Mouse (Mus musculus) layer of hippocampus, adult 9-10 months (tissue): ENCODE data around the gene Mettl7a2.

Experiments
- DNase-seq: peaks from one replicate; pipeline ENCODE4 v3.0.0; 2022; ENCODE audit warnings: low spot score

The Mettl7a2 gene

DNA sequence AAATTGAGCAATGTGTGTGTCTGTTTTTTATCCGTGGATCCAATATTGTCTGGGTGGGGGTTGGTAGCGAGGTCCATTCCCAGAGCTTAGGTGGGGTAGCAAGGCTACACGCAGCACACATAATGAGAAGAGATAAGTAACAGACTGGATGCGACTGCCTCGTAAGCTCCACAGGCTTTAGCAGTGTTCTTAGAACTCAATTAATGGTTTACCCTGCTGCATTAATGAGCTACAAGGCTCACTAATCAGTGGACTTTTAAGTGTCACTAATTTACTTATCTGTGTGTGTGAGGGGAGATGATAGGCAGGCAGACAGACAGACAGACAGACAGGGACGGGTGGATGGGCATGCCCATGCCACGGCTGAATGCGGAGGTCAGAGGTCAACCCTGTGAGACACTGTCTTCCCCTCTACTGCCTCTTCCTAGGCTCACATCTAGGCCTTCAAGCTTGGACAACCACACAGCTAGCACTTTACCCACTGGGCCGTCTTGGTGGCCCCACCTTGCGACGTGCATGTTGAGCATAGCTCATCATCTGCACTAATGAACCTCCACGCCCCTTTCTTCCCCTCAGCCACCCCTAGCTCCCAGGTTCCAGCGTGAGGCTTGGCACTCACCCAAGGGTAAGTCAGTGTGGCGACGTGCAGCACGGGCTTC, 47.7 kb downstream of the Mettl7a2 start:
- no peak for DNase-seq

DNA sequence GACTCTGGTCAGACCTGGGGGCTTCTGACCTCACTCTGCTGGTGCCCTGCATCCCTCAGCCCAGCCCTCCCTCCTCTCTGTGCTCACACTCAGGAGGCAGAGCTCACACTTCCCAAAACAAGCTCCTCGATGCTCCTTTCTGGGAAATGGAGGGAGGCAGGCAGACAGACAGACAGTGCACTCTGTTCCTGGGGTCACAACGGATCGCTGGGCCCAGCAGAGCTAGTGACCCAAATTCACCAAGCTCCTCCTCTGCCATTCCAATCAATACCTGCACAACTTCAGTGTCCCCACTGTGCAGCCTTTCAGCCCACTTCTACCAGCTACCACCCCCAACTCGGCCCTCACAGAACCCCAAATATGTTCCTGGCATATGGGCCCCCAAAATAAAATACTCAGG, 48.8 kb downstream of the Mettl7a2 start:
- no peak for DNase-seq

DNA sequence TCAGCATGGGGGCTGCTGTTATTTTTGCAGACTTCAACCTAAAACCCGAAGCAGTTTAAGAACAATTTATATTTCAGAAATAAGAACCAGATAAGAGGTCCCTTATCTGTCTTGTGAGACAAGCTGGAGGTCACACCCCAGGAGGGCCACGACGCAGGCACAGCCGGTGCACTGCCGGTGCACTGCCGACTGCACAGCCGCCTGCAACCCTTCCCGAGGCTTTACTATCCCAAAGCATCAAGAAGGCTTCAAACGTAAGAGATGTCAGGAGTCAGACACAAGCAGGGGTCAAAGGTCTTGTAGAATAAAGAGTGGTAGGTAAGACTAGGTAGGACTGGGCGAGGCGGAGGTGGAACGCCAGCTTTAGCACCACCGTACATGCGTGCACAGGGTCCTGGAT, 49.3 kb downstream of the Mettl7a2 start:
- DNase-seq: no peak

DNA sequence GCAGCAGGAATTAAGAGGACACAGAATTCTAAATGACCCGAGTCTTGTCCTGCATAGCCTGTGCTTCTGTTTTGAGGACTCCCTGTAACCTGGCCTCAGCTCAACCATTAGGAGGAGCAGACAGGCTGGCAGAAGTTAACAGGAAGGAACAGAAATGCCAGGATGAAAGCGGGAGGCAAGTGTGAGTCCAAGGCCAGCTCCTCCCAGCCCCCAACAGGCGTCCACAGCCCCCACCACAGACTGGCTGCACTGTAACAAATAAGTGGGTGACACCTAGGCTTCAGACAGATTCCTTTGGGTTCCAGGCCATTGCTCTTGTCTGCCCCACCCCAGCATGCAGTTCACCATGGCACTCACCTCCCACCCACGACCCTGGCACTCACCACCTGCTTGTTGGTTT, 49.8 kb downstream of the Mettl7a2 start:
- no peak for DNase-seq

DNA sequence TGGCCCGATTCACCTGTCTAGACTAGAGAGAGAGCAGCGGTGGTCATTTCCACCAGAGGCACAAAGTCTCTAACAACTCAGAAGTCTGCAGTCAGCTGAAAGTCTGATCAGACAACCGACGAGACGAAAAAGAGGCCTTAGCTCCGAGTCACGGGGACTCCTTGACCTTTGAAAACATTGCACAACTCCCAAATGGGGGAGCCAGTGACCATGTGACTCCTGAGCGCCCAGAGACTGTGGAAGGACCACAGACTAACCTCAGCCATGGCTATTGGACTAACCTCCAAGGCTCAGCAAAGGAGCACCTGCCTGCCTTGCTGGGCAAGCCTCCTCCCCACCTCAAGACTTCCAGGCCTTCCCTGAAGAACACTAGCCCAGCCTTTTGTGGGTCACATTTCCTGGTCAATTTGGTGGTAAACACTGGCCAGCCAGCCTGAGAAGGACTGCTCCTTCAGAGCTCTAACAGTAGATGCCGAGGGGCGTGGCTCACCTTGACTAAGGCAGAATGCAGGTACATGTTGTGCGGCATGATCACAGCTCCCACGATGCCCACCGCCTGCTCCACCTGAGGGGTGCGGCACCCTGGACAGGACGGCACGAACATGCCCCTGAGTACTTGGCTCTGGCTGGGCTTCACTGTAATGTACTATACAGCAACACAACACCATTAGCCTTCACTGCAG, 50.5 kb downstream of the Mettl7a2 start:
- no peak for DNase-seq

DNA sequence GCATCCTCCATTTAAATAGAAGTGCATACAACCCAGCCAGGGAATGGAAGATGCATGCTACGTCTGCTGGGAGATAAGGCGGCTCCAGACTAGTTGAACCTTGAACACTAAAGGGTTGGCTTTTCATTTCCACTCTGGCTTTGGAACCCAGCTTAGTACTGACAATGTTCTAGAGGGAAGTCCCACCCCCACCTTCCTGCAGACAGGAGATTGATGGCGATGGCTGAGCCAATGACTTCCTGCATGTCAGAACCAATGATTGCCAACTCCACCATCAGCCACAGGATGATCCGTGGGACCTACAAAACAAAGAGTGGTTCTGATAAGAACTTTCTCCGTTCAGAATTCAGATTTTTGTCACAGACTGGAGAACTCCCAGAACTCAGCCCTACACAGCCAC, 53.1 kb downstream of the Mettl7a2 start:
- DNase-seq: no peak

DNA sequence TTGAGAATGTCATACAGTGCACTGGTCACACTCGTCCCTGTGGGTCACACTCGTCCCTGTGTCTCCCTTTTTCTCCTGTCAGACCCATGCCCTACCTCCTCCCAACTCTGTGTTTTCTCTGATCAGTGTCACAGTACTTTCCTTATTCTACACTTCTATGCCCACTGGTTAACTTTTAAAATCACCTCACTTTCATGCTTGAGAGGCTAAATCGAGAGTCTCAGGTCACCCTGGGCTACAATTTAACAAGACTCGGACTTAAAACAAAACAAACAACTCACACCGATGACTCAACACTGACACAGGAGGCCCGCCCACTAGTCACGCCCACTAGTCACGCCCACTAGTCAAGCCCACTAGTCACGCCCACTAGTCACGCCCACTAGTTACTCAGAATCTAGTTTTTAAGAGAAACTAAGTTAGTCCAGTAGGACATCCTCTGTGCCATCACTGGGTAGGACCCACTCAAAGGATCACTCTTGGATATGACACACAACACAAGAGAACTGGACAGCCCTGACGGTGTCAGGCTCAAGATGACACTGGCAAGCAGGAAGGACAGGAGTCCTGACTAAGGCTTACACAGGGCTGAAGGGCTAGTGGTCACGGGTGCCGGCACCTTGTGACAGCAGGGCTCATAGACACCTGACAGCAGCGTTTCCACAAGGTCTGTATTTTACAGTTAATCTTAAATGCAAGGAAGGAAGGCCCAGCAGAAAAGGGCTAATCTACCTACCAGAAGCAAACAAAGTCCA, 58.1 kb downstream of the Mettl7a2 start:
- DNase-seq: no peak
